Mouse (Mus musculus): ENCODE results near the gene Cog8.

DNA sequence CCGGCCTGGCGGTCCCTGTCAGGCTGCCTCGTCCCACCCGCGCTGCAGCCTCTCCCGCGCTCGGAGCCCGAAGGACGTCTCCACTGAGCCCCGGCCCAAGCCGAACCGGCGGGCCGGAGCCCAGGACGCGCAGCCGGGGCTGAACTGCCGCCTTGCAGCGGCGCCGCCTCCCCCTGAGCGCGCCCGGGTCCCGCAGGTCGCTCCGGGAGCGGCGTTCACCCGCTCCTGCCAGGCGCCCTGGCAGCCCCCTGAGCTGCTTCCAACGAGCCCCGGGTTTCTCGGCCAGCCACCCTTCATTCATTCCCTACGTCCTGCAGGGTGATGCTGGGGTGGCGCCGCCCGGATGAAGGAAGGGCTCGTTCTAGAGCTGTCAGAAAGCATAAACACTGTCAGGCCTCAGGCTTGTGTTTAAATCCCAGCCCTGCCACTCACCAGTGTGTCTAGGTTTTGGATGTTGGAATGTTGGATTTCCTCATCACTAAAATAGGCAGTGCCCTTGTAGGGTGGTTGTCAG lies 24.9 kb downstream of the Cog8 start:
- TF ChIP-seq MAFK (IDR thresholded peaks at IDR 0.05; ENCODE audit: insufficient read depth, low read depth, low read length) (no peak), ZNF384 (IDR thresholded peaks at IDR 0.05; ENCODE audit: low read depth, low read length) (no peak), CHD2 (IDR thresholded peaks at IDR 0.05; ENCODE audit: low read depth, low read length) (no peak), HCFC1 (IDR thresholded peaks at IDR 0.05; ENCODE audit: borderline replicate concordance, insufficient read depth, low read length) (no peak), ZC3H11A (IDR thresholded peaks at IDR 0.05; ENCODE audit: borderline replicate concordance, low read depth, low read length) (no peak)
